Mouse (Mus musculus) kidney, adult 2 months (tissue): ENCODE data around the gene Trnau1ap. TPM values are rescaled to one million over a fixed set of nuclear protein-coding genes. Genes with fewer than 3 reads are reported as not detected.

Experiments
- DNase-seq: peaks from one replicate; pipeline ENCODE4 v3.0.0; 2021
- H3K27ac ChIP-seq: fragments of 200-500 bp; 2 replicates; pipeline ENCODE4 v1.5.1; 2012; ENCODE audit warnings: low read depth, low read length, control low read depth, inconsistent platforms; ENCODE audit not compliant: insufficient read depth
- H3K27me3 ChIP-seq: fragments of 200-500 bp; replicated peaks from 2 replicates; pipeline ENCODE4 v1.6.1; 2012; ENCODE audit warnings: mild to moderate bottlenecking, moderate library complexity, low read length, inconsistent platforms; ENCODE audit not compliant: control insufficient read depth, insufficient read depth
- H3K36me3 ChIP-seq: fragments of 200-500 bp; 2 replicates; pipeline ENCODE4 v1.6.1; 2012; ENCODE audit warnings: mild to moderate bottlenecking, moderate library complexity, low read length, inconsistent platforms; ENCODE audit not compliant: control insufficient read depth, insufficient read depth
- H3K4me1 ChIP-seq: fragments of 200-500 bp; 2 replicates; pipeline ENCODE4 v1.6.1; 2011; ENCODE audit warnings: low read length; ENCODE audit not compliant: control insufficient read depth, insufficient read depth
- H3K4me3 ChIP-seq: fragments of 200-500 bp; 2 replicates; pipeline ENCODE4 v1.5.1; 2011; ENCODE audit warnings: mild to moderate bottlenecking, low read depth, low read length, control low read depth; ENCODE audit not compliant: insufficient read depth
- CTCF ChIP-seq: fragments of 200-500 bp; conservative IDR thresholded peaks from 2 replicates; pipeline ENCODE4 v1.5.1; 2011; ENCODE audit warnings: low read depth, mild to moderate bottlenecking, control low read depth, low read length, moderate library complexity, mixed read lengths; ENCODE audit not compliant: insufficient read depth, insufficient read length
- POLR2A ChIP-seq: fragments of 200-500 bp; IDR thresholded peaks from one replicate; pipeline ENCODE4 v1.6.1; 2011; ENCODE audit warnings: low read depth, low read length, control low read depth
- WGBS: fragments of 180-500 bp; shearing (Covaris S2); methylation state at CpG from one replicate; pipeline ENCODE4 v1.1.7; 2018; 5-methylcytosine and 5-hydroxymethylcytosine counted together
- polyA plus RNA-seq: library from polyadenylated mRNA; depleted of rRNA; stranded (reverse); fragments of >200 nt; gene quantifications from 2 replicates; pipeline ENCODE4 v1.2.3, GENCODE M21; 2012

Gene Trnau1ap
- polyA plus RNA-seq, 1 experiment: 30.2 TPM

- WGBS: 58% methylated on average over 12 of the region's 12 CpGs
- DNase-seq: peak; percentile 72
- TF ChIP-seq CTCF: no peak
- no peak for TF ChIP-seq POLR2A
- Histone ChIP-seq H3K4me1 (peaks cover 2% of the 10 kb centered on the region; the same call in 1 of the 2 replicates), H3K36me3 (peaks cover 9% of the 10 kb centered on the region), H3K27me3 (no peaks in the 10 kb centered on the region), H3K27ac (no peak overlapping the region), H3K4me3 (no peak overlapping the region)
Measured at GRCm38 (mm10) chr4:132356170-132356569, 26.8 kb upstream of the Trnau1ap start.

GRCm38 (mm10) chr4:132355403-132355802, 26.1 kb upstream of the Trnau1ap start:
- no peak for DNase-seq

GRCm38 (mm10) chr4:132354571-132354970, 25.2 kb upstream of the Trnau1ap start:
- Histone ChIP-seq H3K4me1 (peaks cover 2% of the 10 kb centered on the region; the same call in 1 of the 2 replicates), H3K27ac (0 out of 2 replicates have a peak overlapping the region, but pooled peaks have one; percentile 9), H3K36me3 (peaks cover 3% of the 10 kb centered on the region), H3K27me3 (no peaks in the 10 kb centered on the region), H3K4me3 (no peak overlapping the region)
- TF ChIP-seq POLR2A: no peak
- no peak for TF ChIP-seq CTCF
- DNase-seq: peak; percentile 76
- WGBS: 69% methylated on average over 4 of the region's 4 CpGs

More at GRCm38 (mm10) chr4:132355403-132355802, 26.1 kb upstream of the Trnau1ap start:
- WGBS: 74% methylated on average over 3 of the region's 3 CpGs
- H3K27ac ChIP-seq: no peak overlapping the region
- no peaks in the 10 kb centered on the region for H3K27me3 ChIP-seq
- H3K4me3 ChIP-seq: no peak overlapping the region
- peaks cover 2% of the 10 kb centered on the region; the same call in 1 of the 2 replicates for H3K4me1 ChIP-seq
- H3K36me3 ChIP-seq: peaks cover 6% of the 10 kb centered on the region
- TF ChIP-seq CTCF (no peak), POLR2A (no peak)

- Histone ChIP-seq H3K36me3 (peaks cover 3% of the 10 kb centered on the region; the same call in 1 of the 2 replicates), H3K27me3 (no peaks in the 10 kb centered on the region), H3K4me1 (peaks cover 2% of the 10 kb centered on the region; the same call in 1 of the 2 replicates), H3K4me3 (peak within 1 kb of the TSS; percentile 73), H3K27ac (peak within 1 kb of the TSS; percentile 81)
- under 1% methylated on average over 31 of the region's 31 CpGs for WGBS
- DNase-seq: peak; percentile 96
- peak; percentile 99 for TF ChIP-seq POLR2A
- no peak for TF ChIP-seq CTCF
Measured at GRCm38 (mm10) chr4:132353481-132353885, 24.1 kb upstream of the Trnau1ap start, which contains the start of gene Rcc1. Gene Rcc1, minus strand, starts transcription at chr4:132353605.

- TF ChIP-seq POLR2A: no peak
- no peak for TF ChIP-seq CTCF
- H3K4me3 ChIP-seq: peak overlapping the region; percentile 73
- WGBS: under 1% methylated on average over 14 of the region's 14 CpGs
- H3K36me3 ChIP-seq: peaks cover 3% of the 10 kb centered on the region; the same call in 1 of the 2 replicates
- H3K27me3 ChIP-seq: no peaks in the 10 kb centered on the region
- DNase-seq: peak; percentile 34
- peak overlapping the region; percentile 81 for H3K27ac ChIP-seq
- peaks cover 2% of the 10 kb centered on the region; the same call in 1 of the 2 replicates for H3K4me1 ChIP-seq
Measured at GRCm38 (mm10) chr4:132352739-132353138, 23.4 kb upstream of the Trnau1ap start.

- H3K36me3 ChIP-seq: no peaks in the 10 kb centered on the region
- no peak for DNase-seq
- WGBS: 37% methylated on average over 1 of the region's 1 CpGs
- no peak overlapping the region for H3K4me3 ChIP-seq
- no peak overlapping the region for H3K27ac ChIP-seq
- TF ChIP-seq CTCF (no peak), POLR2A (no peak)
- H3K27me3 ChIP-seq: no peaks in the 10 kb centered on the region
- peaks cover 2% of the 10 kb centered on the region; the same call in 1 of the 2 replicates for H3K4me1 ChIP-seq
Measured at GRCm38 (mm10) chr4:132351401-132351800, 22.1 kb upstream of the Trnau1ap start.

GRCm38 (mm10) chr4:132350854-132351253, 21.5 kb upstream of the Trnau1ap start:
- WGBS: 91% methylated on average over 3 of the region's 3 CpGs
- Histone ChIP-seq H3K27me3 (no peaks in the 10 kb centered on the region), H3K27ac (no peak overlapping the region), H3K36me3 (no peaks in the 10 kb centered on the region), H3K4me3 (no peak overlapping the region), H3K4me1 (peaks cover 5% of the 10 kb centered on the region; the same call in 1 of the 2 replicates)
- TF ChIP-seq POLR2A (no peak), CTCF (no peak)
- DNase-seq: no peak
